Mouse (Mus musculus) bone marrow macrophage, adult 2 months (primary cell): ENCODE results near the gene Mgme1.

Source experiments
- CTCF ChIP-seq: IDR thresholded peaks from 2 replicates; pipeline ENCODE4 v1.5.1; 2012; ENCODE audit warnings: low read depth, mild to moderate bottlenecking, low read length, moderate library complexity
- POLR2A ChIP-seq: IDR thresholded peaks from 2 replicates; pipeline ENCODE4 v1.6.1; 2012; ENCODE audit warnings: mild to moderate bottlenecking, low read depth, low read length, borderline replicate concordance

- TF ChIP-seq CTCF = no peak
- no peak for TF ChIP-seq POLR2A
These were observed 24.2 kb upstream of the Mgme1 start for GRCm38 (mm10) chr2:144246270-144246669.
